Mouse (Mus musculus): ENCODE measurements around the gene 3110070M22Rik. TPM values are rescaled to one million over a fixed set of nuclear protein-coding genes. Genes with fewer than 3 reads are reported as not detected.
"Not testable (repeated sequence)": the region's sequence is repeated elsewhere in the genome, so short reads cannot be mapped to it uniquely, and the experiment has no call there.

Gene 3110070M22Rik
- polyA plus RNA-seq (2015; fragmentation: Nextera tagmentation; extraction: Ambion mirVana) = 1.2 and 1.7 TPM in 2 replicates

DNA sequence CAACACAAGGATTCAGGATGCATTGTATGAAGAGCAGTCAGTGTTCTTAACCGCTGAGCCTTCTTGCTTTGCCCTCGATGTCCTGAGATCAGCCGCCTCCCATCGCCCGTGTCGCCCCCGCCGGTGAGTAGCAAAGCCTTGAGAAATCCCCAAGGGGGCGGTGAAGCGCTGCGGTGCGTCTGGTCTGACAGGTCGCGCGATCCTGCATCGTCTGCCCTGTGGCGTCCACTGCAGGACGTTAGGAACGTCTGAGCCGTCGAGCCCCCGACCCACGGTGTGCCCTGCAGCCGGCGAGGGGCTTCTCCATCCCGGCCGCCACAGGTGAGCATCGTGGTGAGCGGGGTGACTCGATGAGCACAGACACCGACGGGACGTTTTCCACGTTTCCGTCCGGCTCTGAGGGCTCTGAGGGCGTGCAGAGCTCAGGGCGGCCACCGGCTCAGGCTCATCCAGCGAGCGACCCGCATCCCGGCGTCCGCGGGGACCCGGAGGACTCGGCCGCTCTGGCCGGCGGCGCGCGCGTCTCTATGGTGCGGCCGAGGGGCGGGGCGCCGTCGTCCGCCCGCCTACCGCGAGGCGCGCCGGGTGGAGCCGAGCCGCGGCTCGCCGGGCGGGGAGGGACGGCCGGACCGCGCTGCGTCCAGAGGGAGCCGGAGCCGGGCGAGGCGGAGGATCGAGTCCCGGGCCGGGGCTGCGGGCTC is at the start of gene 3110070M22Rik, which contains the start of gene Tmem267:
TSS of gene 3110070M22Rik (minus strand) at position 504 of the 701 bp plus-strand sequence.
TSS of gene Tmem267 (plus strand) at position 160 of the 701 bp plus-strand sequence.
- 75% methylated on average over 87 of the region's 87 CpGs for WGBS
- Histone ChIP-seq H3K4me3 (no peak within 1 kb of the TSS), H3K27ac (no peak within 1 kb of the TSS; the same call in 1 of the 2 replicates), H3K9ac (peak within 1 kb of the TSS; percentile 11; the same call in 1 of the 2 replicates), H3K4me1 (no peaks in the 10 kb centered on the region), H3K4me2 (peak within 1 kb of the TSS; percentile 42), H3K9me3 (peaks cover 13% of the 10 kb centered on the region; the same call in 1 of the 2 replicates), H3K36me3 (peaks cover 20% of the 10 kb centered on the region), H3K27me3 (no peaks in the 10 kb centered on the region)
- no peak for ATAC-seq (ENCODE audit: borderline replicate concordance, extremely low read depth, low FRiP score, low TSS enrichment)

DNA sequence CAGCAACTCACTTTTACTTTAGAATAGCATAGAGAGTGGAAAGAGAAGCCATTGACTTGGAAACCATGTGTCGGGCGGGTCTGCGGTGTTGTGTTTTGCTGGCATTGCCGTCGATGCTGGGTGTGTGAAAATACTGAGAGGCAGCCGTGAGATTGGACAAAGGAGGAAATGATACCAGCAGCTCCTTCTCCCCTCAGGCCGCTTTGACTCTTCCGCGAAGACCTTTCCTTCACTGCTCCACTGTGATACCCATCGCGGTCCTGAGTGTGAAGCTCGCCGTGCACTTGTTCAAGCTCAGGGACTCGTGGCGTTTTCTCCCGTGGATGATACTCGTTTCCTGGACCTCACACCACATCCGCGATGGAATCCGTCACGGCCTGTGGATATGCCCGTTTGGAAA is 6.8 kb upstream of the 3110070M22Rik start:
- not testable (repeated sequence) for H3K36me3 ChIP-seq; H3K4me3 ChIP-seq; H3K4me2 ChIP-seq; H3K27me3 ChIP-seq; H3K27ac ChIP-seq; H3K9ac ChIP-seq; H3K4me1 ChIP-seq; ATAC-seq (ENCODE audit: borderline replicate concordance, extremely low read depth, low FRiP score, low TSS enrichment)
- 95% methylated on average over 13 of the region's 22 CpGs for WGBS
- H3K9me3 ChIP-seq = peaks cover 18% of the 10 kb centered on the region; the same call in 1 of the 2 replicates

DNA sequence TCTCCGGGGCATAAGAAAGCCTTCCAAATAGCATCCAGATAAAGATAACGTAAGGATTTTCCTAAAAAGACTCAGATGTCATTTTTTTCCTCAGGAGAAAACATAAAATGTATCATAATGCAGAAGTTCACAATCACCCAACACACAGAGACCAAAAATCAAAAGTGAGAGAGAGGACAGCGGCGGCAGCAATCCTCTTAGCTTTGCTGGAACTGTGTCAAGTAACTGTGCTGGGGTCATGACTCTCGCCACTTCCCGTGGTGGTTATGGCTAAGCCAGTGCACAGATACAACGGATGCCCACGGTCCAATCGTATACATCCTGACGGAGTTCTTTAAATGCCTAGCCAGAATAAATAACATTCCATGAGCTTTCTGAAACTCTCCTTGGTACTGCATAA is 3.9 kb upstream of the 3110070M22Rik start:
- H3K27ac ChIP-seq; H3K4me1 ChIP-seq; H3K9ac ChIP-seq; ATAC-seq (ENCODE audit: borderline replicate concordance, extremely low read depth, low FRiP score, low TSS enrichment); H3K27me3 ChIP-seq; H3K4me2 ChIP-seq; H3K4me3 ChIP-seq; H3K36me3 ChIP-seq: not testable (repeated sequence)
- peaks cover 18% of the 10 kb centered on the region; the same call in 1 of the 2 replicates for H3K9me3 ChIP-seq
- WGBS = 89% methylated on average over 10 of the region's 10 CpGs

DNA sequence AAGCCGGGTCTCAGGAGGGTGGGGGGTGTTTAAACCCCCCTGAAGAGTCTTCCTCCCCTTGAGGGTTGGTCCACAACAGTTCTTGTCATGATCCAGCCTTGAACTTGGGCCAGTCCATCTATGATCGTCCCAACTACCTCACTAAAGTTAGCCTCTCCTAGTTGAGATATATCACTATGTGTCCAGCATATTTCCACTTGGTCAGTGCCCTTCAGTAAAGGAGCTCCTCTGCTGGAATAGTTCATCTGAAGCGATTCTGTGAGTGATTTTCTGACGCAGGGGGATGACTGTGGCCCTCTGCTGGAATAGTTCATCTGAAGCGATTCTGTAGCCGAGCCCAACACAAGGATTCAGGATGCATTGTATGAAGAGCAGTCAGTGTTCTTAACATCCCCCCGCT is 829 bp downstream of the 3110070M22Rik start:
- no peak overlapping the region for H3K4me3 ChIP-seq
- peak overlapping the region; percentile 42 for H3K4me2 ChIP-seq
- H3K9ac ChIP-seq = no peak overlapping the region
- H3K9me3 ChIP-seq = peaks cover 13% of the 10 kb centered on the region; the same call in 1 of the 2 replicates
- H3K36me3 ChIP-seq = peaks cover 23% of the 10 kb centered on the region
- no peaks in the 10 kb centered on the region for H3K27me3 ChIP-seq
- H3K27ac ChIP-seq = no peak overlapping the region
- ATAC-seq (ENCODE audit: borderline replicate concordance, extremely low read depth, low FRiP score, low TSS enrichment) = no peak
- WGBS = 61% methylated on average over 7 of the region's 7 CpGs
- no peaks in the 10 kb centered on the region for H3K4me1 ChIP-seq

DNA sequence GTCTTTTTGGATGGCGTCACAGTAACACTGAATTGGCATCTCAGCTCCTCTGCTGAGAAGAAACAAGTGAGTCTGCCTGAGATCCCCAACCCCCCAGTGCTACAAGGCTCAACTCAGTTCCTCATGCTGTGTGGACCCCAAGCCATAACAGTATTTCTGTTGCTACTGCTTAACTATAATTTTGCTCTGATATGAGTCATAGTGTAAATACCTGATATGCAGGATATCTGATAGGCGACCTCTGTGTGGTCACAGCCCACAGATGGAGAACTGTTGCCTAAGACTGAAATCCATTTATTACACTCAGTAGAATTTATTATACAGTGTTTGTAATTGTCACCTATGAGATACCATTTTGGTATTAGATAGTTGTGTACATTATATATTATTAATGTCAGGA is 10.4 kb downstream of the 3110070M22Rik start:
- H3K4me3 ChIP-seq = no peak overlapping the region
- no peak overlapping the region for H3K4me2 ChIP-seq
- H3K4me1 ChIP-seq = no peaks in the 10 kb centered on the region
- H3K27ac ChIP-seq = no peak overlapping the region
- ATAC-seq (ENCODE audit: borderline replicate concordance, extremely low read depth, low FRiP score, low TSS enrichment) = no peak
- no peak overlapping the region for H3K9ac ChIP-seq
- no peaks in the 10 kb centered on the region for H3K27me3 ChIP-seq
- H3K36me3 ChIP-seq = peaks cover 56% of the 10 kb centered on the region
- WGBS = 91% methylated on average over 2 of the region's 2 CpGs
- no peaks in the 10 kb centered on the region for H3K9me3 ChIP-seq

DNA sequence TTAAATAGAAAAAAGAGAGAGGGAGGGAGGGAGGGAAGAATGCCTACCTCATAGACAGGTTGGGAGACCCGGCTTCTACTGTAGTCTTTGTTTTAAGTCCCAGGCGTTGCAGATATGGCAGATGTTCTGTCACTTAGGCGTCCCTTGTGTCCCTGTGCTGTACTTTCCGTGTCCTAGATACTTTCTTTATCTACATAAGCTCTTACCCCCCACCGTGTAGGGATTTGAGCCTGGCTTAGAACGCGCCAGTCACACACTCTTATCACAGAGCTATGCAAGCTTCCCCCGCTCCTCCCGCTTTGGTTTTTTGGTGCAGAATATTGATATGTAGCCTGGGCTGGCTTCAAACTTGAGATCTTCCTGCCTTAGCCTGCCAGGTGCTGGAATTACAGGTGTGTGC is 11.6 kb downstream of the 3110070M22Rik start:
- H3K9ac ChIP-seq = no peak overlapping the region
- H3K4me3 ChIP-seq = no peak overlapping the region
- no peaks in the 10 kb centered on the region for H3K4me1 ChIP-seq
- no peak for ATAC-seq (ENCODE audit: borderline replicate concordance, extremely low read depth, low FRiP score, low TSS enrichment)
- no peaks in the 10 kb centered on the region for H3K9me3 ChIP-seq
- WGBS = 87% methylated on average over 9 of the region's 9 CpGs
- no peaks in the 10 kb centered on the region for H3K27me3 ChIP-seq
- peaks cover 62% of the 10 kb centered on the region for H3K36me3 ChIP-seq
- no peak overlapping the region for H3K27ac ChIP-seq
- H3K4me2 ChIP-seq = no peak overlapping the region

DNA sequence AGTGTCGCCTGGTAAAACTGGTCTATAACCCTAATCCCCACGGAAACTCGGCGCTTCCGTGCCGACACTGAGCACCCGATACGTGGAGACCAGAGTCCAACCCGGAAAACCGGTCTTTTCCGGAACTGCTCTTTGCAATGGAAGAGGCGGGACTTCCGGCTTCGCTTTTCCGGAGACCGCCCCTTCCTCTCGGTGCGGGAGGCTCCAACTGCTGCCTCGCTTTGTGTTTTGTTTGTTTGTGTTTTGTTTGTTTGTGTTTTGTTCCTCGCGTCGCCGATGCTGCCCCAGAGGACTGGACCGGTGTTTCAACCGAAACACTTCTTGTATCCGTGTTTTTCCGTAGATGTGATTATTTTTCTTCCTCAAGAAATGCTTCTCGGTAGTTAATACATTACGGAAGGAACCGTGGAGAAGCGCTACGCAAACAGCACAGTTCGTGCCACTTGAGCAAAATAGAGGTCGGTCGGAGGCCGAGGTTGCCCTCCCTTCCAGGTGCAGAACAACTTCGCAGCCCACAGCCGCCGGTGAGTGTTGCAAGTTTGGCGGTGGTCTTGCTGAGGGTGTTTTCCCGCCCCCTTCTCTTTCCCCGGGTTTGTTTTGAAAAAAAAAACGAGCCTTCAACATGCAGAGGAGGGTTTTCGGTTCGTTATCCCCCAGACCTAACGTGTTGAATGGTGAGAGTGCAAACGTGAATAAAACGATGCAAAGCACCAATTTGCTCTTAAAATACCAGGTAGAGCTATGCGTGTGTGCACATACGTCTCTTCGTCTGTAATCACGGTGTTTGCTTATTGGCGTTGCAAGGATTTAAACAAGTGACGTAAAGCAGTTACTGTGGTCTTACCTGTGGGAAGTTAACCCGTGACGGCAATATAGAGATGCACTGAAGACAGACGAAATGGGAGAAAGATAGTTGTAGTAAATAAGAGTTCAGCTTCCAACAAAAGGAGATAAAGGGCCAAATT is 25.3 kb downstream of the 3110070M22Rik start, which contains the start of gene 4833420G17Rik:
TSS of gene 4833420G17Rik (plus strand) at position 173 of the 965 bp plus-strand sequence.
- Histone ChIP-seq H3K9me3 (no peaks in the 10 kb centered on the region), H3K27ac (peak within 1 kb of the TSS; percentile 65), H3K27me3 (no peaks in the 10 kb centered on the region), H3K4me1 (peaks cover 7% of the 10 kb centered on the region), H3K4me3 (peak within 1 kb of the TSS; percentile 70), H3K36me3 (peaks cover 22% of the 10 kb centered on the region), H3K9ac (peak within 1 kb of the TSS; percentile 65), H3K4me2 (peak within 1 kb of the TSS; percentile 55)
- ATAC-seq (ENCODE audit: borderline replicate concordance, extremely low read depth, low FRiP score, low TSS enrichment) = peak; percentile 95
- WGBS = 7% methylated on average over 57 of the region's 57 CpGs

DNA sequence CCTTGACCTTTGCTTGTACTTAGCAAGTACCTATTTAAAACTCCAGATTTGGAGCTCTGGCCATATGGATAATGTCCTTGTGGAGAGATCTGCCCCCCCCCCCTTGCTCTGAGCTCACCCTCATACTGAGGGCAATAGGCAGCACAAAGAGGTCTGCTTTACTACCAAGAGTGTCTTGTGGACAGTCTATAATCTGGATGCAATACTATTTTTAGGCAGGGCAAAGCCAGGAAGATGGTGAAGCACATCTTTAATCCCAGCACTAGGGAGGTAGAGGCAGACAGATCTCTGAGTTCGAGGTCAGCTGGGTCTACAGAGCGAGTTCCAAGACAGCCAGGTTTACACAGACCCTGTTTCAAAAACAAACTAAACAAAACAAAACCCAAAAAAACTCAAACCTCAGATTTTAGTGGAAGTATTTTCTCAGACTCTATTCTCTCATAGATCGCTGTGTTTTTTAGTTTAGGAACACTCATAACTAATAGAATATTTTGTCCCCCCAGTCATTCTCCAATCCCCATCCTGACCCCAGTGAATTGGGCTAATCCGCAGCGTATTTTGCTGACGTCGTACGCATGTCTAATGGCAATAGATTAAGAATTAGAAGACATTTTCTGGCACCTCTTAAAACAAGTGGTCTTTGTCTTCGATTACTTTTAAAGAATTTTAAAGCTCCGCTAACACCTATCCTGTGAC is 26.1 kb downstream of the 3110070M22Rik start:
- H3K4me3 ChIP-seq = peak overlapping the region; percentile 70
- no peaks in the 10 kb centered on the region for H3K9me3 ChIP-seq
- peak overlapping the region; percentile 65 for H3K9ac ChIP-seq
- H3K36me3 ChIP-seq = peaks cover 20% of the 10 kb centered on the region
- peak overlapping the region; percentile 65 for H3K27ac ChIP-seq
- H3K4me2 ChIP-seq = peak overlapping the region; percentile 55
- ATAC-seq (ENCODE audit: borderline replicate concordance, extremely low read depth, low FRiP score, low TSS enrichment) = peak; percentile 57; the same call in 1 of the 2 replicates
- no peaks in the 10 kb centered on the region for H3K27me3 ChIP-seq
- peaks cover 7% of the 10 kb centered on the region for H3K4me1 ChIP-seq
- 8% methylated on average over 10 of the region's 10 CpGs for WGBS

DNA sequence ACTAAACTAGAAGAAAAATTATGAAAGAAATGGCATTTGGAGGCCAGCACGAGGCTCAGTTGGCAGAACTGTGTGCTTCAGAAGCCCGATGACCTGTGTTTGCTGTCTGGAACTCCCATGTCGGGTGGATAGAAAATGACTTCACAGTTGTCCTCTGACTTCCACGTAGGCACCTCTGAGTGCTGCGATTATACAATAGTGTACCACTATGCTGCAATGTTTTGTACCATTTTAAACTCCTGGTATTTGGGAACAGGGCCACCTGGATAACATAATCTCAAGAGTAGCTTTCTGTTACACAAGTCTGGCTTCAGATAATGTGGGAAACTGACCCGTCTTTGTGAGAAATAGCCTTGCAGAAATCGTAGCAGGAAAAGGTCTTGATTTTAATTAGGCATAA is 31.8 kb downstream of the 3110070M22Rik start:
- ATAC-seq (ENCODE audit: borderline replicate concordance, extremely low read depth, low FRiP score, low TSS enrichment) = no peak
- H3K27ac ChIP-seq = no peak overlapping the region
- no peak overlapping the region for H3K4me3 ChIP-seq
- H3K4me2 ChIP-seq = no peak overlapping the region
- H3K9me3 ChIP-seq = no peaks in the 10 kb centered on the region
- no peaks in the 10 kb centered on the region for H3K4me1 ChIP-seq
- peaks cover 40% of the 10 kb centered on the region for H3K36me3 ChIP-seq
- WGBS = 89% methylated on average over 7 of the region's 7 CpGs
- no peaks in the 10 kb centered on the region for H3K27me3 ChIP-seq
- H3K9ac ChIP-seq = no peak overlapping the region

DNA sequence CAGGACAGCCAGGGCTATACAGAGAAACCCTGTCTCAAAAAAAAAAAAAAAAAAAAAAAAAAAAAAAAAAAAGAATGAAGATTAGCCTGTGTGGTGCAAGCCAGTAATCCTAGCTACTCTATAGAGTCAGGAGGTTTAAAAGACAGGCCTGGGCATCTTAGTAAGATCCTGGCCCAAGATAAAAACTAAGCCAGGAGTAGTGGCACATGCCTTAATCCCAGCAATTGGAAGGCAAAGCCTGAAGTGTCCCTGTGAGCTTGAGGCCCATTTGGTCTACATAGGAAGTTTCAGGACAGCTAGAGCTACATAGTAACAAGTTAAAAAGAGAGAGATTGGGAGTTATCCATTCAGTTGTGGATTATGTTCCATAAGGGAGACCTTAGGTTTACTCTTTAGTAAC is 33.1 kb downstream of the 3110070M22Rik start:
- no peak overlapping the region for H3K4me2 ChIP-seq
- H3K9me3 ChIP-seq = no peaks in the 10 kb centered on the region
- no peaks in the 10 kb centered on the region for H3K4me1 ChIP-seq
- H3K4me3 ChIP-seq = no peak overlapping the region
- ATAC-seq (ENCODE audit: borderline replicate concordance, extremely low read depth, low FRiP score, low TSS enrichment) = no peak
- H3K9ac ChIP-seq = no peak overlapping the region
- H3K36me3 ChIP-seq = peaks cover 52% of the 10 kb centered on the region
- no peak overlapping the region for H3K27ac ChIP-seq
- H3K27me3 ChIP-seq = no peaks in the 10 kb centered on the region

DNA sequence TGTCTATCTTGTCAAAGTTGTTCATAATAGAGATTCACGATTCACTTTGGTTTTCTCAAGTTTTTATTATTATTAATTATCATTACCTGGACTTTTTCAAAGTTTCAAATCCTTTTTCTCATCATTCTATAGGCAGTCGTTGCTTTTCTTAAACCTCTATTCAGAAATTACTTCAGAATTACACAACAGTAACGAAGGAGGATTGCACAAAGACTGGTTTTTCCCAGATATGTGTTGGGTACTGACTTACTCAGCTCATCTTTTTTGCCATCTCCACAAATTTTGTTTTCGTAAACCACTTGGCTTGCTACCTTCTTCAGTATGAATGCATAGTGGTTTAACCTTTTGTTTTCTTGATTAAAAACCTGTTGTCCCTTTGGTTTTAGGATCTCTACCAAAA is 34.6 kb downstream of the 3110070M22Rik start:
- WGBS = 94% methylated on average over 4 of the region's 4 CpGs
- Histone ChIP-seq H3K4me1 (no peaks in the 10 kb centered on the region), H3K4me3 (no peak overlapping the region), H3K4me2 (no peak overlapping the region), H3K27me3 (no peaks in the 10 kb centered on the region), H3K9me3 (no peaks in the 10 kb centered on the region), H3K36me3 (peaks cover 54% of the 10 kb centered on the region), H3K27ac (no peak overlapping the region), H3K9ac (no peak overlapping the region)
- no peak for ATAC-seq (ENCODE audit: borderline replicate concordance, extremely low read depth, low FRiP score, low TSS enrichment)

All from lung, embryonic 15.5 days (tissue).